Mouse (Mus musculus): ENCODE measurements around the gene Ccdc73.

DNA sequence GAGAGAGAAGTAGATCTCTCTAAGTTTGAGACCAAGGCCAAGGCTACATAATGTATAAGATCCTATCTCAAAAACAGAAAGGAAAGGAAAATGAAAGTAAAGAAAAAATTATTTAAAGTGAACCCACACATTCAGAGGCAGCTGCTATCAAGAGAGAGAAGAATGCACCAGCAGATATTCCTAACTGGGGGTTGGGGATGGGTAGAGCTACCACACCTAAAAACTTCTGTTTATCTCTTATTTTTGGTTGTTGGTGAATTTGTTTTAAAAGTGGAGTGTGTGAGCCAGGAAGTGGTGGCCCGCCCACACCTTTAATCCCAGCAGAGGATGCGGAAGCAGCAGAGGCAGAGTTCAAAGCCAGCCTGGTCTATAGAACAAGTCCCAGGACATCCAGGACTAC is 154.2 kb downstream of the Ccdc73 start:
- TF ChIP-seq POLR2A (IDR thresholded peaks at IDR 0.05; ENCODE audit: extremely low read depth, insufficient read depth, low read length) (no peak), CTCF (IDR thresholded peaks at IDR 0.05; ENCODE audit: extremely low read depth, insufficient read depth, low read length) (no peak)

All from cortical plate, adult 2 months (tissue).